Mouse (Mus musculus): ENCODE results near the gene Hsd11b2. TPM values are rescaled to one million over a fixed set of nuclear protein-coding genes. Genes with fewer than 3 reads are reported as not detected.
"Not testable (repeated sequence)": the region's sequence is repeated elsewhere in the genome, so short reads cannot be mapped to it uniquely, and the experiment has no call there.

The Hsd11b2 gene
- polyA plus RNA-seq, 1 experiment = 0.54 TPM

DNA sequence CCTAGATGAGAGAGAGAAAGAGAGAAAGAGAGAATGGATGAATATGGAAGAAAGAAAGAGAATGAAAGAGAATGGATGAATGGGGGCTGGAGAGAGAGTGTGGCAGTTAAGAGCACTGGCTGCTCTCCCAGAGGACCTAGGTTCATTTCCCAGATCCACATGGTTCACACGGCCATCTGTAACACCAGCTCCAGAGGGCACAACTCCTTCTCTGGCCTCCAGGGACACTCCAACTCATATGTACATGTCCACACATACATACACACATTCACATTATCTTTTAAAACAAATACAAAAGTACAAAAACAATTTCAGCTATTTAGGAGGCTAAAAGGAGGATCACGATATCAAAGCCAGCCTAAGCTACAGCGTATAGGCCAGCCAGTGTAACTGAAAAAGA is 44.3 kb downstream of the Hsd11b2 start:
- H3K4me3 ChIP-seq (ENCODE audit: low read depth, low read length) = no peak overlapping the region
- no peaks in the 10 kb centered on the region for H3K27me3 ChIP-seq (ENCODE audit: control insufficient read depth, insufficient read depth, low read length, poor library complexity, severe bottlenecking)
- no peak for TF ChIP-seq CTCF (IDR thresholded peaks at IDR 0.05; ENCODE audit: low read depth, low read length)
- no peak for TF ChIP-seq POLR2A (IDR thresholded peaks at IDR 0.05; ENCODE audit: insufficient read depth, low read length)
- TF ChIP-seq EP300 (IDR thresholded peaks at IDR 0.05; ENCODE audit: insufficient read depth, low read depth, low read length) = no peak

DNA sequence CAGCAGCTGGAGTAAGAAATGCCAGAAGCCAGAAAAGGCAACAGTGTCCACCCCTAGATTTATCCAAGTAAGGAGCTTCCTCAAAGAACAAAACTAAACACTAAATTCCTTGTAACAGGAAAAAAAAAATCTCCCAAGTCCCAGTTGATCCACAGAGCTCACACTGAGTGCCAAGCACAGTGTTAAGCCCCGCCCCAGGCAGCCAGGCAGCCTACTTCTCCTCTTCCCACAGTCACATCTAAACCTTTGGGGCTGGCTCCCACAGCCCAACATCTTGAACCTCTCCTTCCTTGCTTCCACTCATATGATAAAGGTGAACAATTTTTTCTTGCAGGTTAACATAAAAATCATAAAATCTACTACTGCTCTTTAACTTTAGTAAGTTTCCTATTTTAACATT is 45.3 kb downstream of the Hsd11b2 start:
- H3K27ac ChIP-seq (ENCODE audit: insufficient read depth, low read length) = no peak overlapping the region
- TF ChIP-seq EP300 (IDR thresholded peaks at IDR 0.05; ENCODE audit: insufficient read depth, low read depth, low read length) (no peak), CTCF (IDR thresholded peaks at IDR 0.05; ENCODE audit: low read depth, low read length) (no peak), POLR2A (IDR thresholded peaks at IDR 0.05; ENCODE audit: insufficient read depth, low read length) (no peak)
- no peak overlapping the region for H3K4me3 ChIP-seq (ENCODE audit: low read depth, low read length)
- no peaks in the 10 kb centered on the region; the same call in 1 of the 2 replicates for H3K36me3 ChIP-seq (ENCODE audit: control insufficient read depth, insufficient read depth, low read length, poor library complexity, severe bottlenecking)
- no peak overlapping the region for H3K9ac ChIP-seq (ENCODE audit: low read depth, poor library complexity, severe bottlenecking)
- H3K4me1 ChIP-seq (ENCODE audit: control insufficient read depth, insufficient read depth, low read length) = no peaks in the 10 kb centered on the region
- no peaks in the 10 kb centered on the region for H3K27me3 ChIP-seq (ENCODE audit: control insufficient read depth, insufficient read depth, low read length, poor library complexity, severe bottlenecking)
- H3K9me3 ChIP-seq (replicated peaks; ENCODE audit: control insufficient read depth, insufficient read depth, low read length, poor library complexity, severe bottlenecking) = no peaks in the 10 kb centered on the region

More for the DNA sequence above, 44.3 kb downstream of the Hsd11b2 start:
- Histone ChIP-seq H3K9me3 (replicated peaks; ENCODE audit: control insufficient read depth, insufficient read depth, low read length, poor library complexity, severe bottlenecking) (no peaks in the 10 kb centered on the region), H3K27ac (ENCODE audit: insufficient read depth, low read length) (no peak overlapping the region), H3K36me3 (ENCODE audit: control insufficient read depth, insufficient read depth, low read length, poor library complexity, severe bottlenecking) (no peaks in the 10 kb centered on the region; the same call in 1 of the 2 replicates), H3K4me1 (ENCODE audit: control insufficient read depth, insufficient read depth, low read length) (no peaks in the 10 kb centered on the region), H3K9ac (ENCODE audit: low read depth, poor library complexity, severe bottlenecking) (no peak overlapping the region)

DNA sequence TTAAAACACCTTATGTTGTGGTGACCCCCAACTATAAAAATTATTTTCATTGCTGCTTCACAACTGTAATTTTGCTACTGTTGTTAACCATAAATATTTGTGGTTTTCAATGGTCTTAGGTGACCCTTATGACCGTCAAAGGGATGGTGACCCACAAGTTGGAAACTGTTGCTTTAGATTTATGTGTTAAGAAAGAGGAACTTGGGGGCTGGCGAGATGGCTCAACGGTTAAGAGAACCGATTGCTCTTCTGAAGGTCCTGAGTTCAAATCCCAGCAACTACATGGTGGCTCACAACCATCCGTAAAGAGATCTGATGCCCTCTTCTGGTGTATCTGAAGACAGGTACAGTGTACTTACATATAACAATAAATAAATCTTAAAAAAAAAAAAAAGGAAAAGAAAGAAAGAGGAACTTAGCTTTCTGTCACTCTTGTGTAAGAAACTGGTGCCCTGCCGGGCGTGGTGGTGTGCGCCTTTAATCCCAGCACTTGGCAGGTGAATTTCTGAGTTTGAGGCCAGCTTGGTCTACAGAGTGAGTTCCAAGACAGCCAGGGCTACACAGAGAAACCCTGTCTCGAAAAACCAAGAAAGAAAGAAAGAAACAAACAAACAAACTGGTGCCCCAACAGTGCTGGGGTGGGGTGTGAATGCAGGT is 46.1 kb downstream of the Hsd11b2 start:
- H3K27me3 ChIP-seq (ENCODE audit: control insufficient read depth, insufficient read depth, low read length, poor library complexity, severe bottlenecking); H3K9me3 ChIP-seq (replicated peaks; ENCODE audit: control insufficient read depth, insufficient read depth, low read length, poor library complexity, severe bottlenecking); H3K36me3 ChIP-seq (ENCODE audit: control insufficient read depth, insufficient read depth, low read length, poor library complexity, severe bottlenecking); H3K4me1 ChIP-seq (ENCODE audit: control insufficient read depth, insufficient read depth, low read length); H3K27ac ChIP-seq (ENCODE audit: insufficient read depth, low read length): not testable (repeated sequence)
- peak overlapping the region; percentile 73 for H3K4me3 ChIP-seq (ENCODE audit: low read depth, low read length)
- H3K9ac ChIP-seq (ENCODE audit: low read depth, poor library complexity, severe bottlenecking) = peak overlapping the region; percentile 70

DNA sequence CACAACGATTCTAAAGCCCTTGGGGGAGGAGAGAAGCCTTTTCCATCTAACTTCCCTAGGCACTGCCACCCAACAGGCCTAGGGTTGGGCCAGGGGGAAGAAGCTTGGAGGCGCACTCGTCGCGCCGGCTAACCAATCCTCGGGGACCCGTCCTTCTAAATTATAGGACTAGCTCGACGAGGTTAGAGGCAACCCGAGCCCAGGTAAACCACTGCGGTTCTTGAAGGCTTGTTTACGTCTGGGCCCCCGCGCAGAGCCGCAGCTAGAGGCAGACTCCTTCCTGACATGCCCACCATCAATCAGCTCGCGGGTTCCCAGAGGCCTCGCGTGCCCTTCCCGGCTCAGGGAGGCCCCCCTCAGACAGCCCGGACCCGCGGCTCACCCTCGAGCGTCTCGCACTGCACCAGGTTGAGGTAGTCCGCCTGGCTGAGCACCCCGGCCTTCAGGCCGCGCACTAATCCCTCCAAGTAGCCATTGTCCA is 46.9 kb downstream of the Hsd11b2 start:
- no peaks in the 10 kb centered on the region for H3K9me3 ChIP-seq (replicated peaks; ENCODE audit: control insufficient read depth, insufficient read depth, low read length, poor library complexity, severe bottlenecking)
- TF ChIP-seq POLR2A (IDR thresholded peaks at IDR 0.05; ENCODE audit: insufficient read depth, low read length) (no peak), EP300 (IDR thresholded peaks at IDR 0.05; ENCODE audit: insufficient read depth, low read depth, low read length) (0 out of 2 replicates have a peak, but pooled peaks have one; percentile 2), CTCF (IDR thresholded peaks at IDR 0.05; ENCODE audit: low read depth, low read length) (no peak)
- H3K27me3 ChIP-seq (ENCODE audit: control insufficient read depth, insufficient read depth, low read length, poor library complexity, severe bottlenecking) = no peaks in the 10 kb centered on the region
- peak overlapping the region; percentile 73 for H3K4me3 ChIP-seq (ENCODE audit: low read depth, low read length)
- H3K36me3 ChIP-seq (ENCODE audit: control insufficient read depth, insufficient read depth, low read length, poor library complexity, severe bottlenecking) = no peaks in the 10 kb centered on the region; the same call in 1 of the 2 replicates
- no peaks in the 10 kb centered on the region for H3K4me1 ChIP-seq (ENCODE audit: control insufficient read depth, insufficient read depth, low read length)
- peak overlapping the region; percentile 70 for H3K9ac ChIP-seq (ENCODE audit: low read depth, poor library complexity, severe bottlenecking)
- no peak overlapping the region for H3K27ac ChIP-seq (ENCODE audit: insufficient read depth, low read length)

DNA sequence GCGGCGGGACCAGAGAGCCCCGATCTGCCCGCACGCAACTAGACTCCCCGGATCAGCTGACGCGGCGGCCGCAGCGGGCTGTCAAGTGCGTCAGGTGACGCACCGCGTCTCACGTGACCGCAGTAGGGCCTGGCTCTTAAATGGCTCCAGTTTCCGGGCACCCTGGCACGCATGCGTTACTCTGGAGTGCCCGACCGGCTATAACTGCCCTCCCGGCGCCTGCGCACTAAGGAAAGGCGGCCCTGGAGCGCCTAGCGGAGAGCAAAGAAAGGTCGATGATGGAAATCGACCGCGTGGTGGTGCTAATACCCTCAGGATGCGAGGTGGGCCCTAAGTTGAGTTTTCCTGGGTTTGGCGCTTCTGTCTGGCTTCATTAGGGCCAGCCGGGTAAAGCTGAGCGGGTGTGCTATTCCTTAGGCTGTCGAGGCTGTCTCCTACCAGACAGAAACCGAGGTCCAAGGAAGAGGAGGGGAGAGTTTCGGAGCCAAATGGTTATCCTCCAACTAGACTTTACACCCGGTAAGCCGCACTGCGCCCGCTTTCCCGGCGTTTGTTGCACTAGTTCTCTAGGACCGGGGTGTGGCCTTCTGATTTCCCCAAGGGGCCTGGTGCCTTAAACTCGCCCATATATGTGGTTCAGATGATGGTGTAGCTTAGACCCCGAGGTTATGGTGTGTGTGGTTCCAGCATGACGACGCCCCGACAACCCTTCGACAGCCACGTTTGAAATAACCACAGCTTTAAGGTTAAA is 47.6 kb downstream of the Hsd11b2 start, which contains the start of gene Atp6v0d1:
Gene Atp6v0d1 (minus strand): TSS at position 96 of the 751 bp plus-strand sequence.
- Histone ChIP-seq H3K27ac (ENCODE audit: insufficient read depth, low read length) (no peak within 1 kb of the TSS), H3K4me1 (ENCODE audit: control insufficient read depth, insufficient read depth, low read length) (no peaks in the 10 kb centered on the region), H3K9me3 (replicated peaks; ENCODE audit: control insufficient read depth, insufficient read depth, low read length, poor library complexity, severe bottlenecking) (no peaks in the 10 kb centered on the region), H3K4me3 (ENCODE audit: low read depth, low read length) (peak within 1 kb of the TSS; percentile 73), H3K36me3 (ENCODE audit: control insufficient read depth, insufficient read depth, low read length, poor library complexity, severe bottlenecking) (no peaks in the 10 kb centered on the region), H3K9ac (ENCODE audit: low read depth, poor library complexity, severe bottlenecking) (peak within 1 kb of the TSS; percentile 70), H3K27me3 (ENCODE audit: control insufficient read depth, insufficient read depth, low read length, poor library complexity, severe bottlenecking) (no peaks in the 10 kb centered on the region)
- no peak; the same call in 1 of the 2 replicates for TF ChIP-seq EP300 (IDR thresholded peaks at IDR 0.05; ENCODE audit: insufficient read depth, low read depth, low read length)
- peak; percentile 84 for TF ChIP-seq CTCF (IDR thresholded peaks at IDR 0.05; ENCODE audit: low read depth, low read length)

Measured in ES-Bruce4 (cell line).